Mouse (Mus musculus) lung, postnatal 4 days (tissue): Measurements from ENCODE around the gene Sgms1.

Experiments used
- DNase-seq, 2 experiments: peaks; one replicate each; pipeline ENCODE4 v3.0.0; 2021

Gene Sgms1

GRCm38 (mm10) chr19:32389001-32389871 is at the start of gene Sgms1:
Gene Sgms1 (minus strand): TSS chr19:32389714.
- peak; percentile 92 to 96 for DNase-seq

GRCm38 (mm10) chr19:32425856-32426255 is 36.3 kb upstream of the Sgms1 start:
- DNase-seq, result no peak

DNA sequence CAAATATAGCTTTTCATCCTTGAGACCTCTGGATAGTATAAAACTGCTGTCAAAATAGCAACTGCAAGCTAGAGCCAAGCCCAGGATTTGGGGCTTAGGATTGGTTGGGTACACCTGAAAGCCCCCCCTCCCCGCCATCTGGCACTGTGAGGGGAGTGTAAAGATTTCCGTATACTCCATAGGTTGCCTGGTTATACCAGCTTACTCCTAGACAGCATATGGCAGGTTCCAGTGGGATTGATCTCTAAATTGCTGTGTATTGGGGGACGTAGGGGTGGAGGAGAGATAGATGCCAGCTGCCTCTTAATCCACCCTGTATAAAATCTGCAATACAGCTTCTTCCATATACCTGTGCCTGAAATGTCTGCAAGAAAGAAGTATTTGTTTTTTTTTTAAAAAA is 35.2 kb upstream of the Sgms1 start:
- no peak for DNase-seq

DNA sequence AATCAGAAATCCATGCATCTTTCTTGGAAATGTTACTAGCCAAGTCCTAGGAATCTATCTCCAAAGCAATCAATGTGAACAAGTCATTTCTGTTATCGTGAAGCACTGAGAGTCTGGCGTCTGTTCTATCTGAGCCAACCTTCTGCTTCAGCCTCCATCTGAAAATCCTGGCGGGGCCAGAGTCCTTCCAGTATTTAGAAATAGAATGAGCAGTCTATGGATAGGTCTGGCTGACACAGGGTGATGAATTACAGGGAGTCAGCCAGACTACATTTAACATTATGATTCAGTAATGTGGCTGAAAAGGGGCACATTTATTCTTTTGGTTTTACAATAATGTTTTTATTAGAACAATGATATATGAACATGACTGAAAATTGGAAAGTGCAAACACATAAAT is 29.6 kb upstream of the Sgms1 start:
- DNase-seq, result no peak

GRCm38 (mm10) chr19:32416692-32417317 is 27.3 kb upstream of the Sgms1 start:
- no peak for DNase-seq

GRCm38 (mm10) chr19:32409603-32410360 is 20.3 kb upstream of the Sgms1 start:
- no peak for DNase-seq

- DNase-seq, result no peak
Measured at GRCm38 (mm10) chr19:32406717-32407116, 17.2 kb upstream of the Sgms1 start.

- no peak for DNase-seq
Measured at GRCm38 (mm10) chr19:32404386-32404785, 14.9 kb upstream of the Sgms1 start.

DNA sequence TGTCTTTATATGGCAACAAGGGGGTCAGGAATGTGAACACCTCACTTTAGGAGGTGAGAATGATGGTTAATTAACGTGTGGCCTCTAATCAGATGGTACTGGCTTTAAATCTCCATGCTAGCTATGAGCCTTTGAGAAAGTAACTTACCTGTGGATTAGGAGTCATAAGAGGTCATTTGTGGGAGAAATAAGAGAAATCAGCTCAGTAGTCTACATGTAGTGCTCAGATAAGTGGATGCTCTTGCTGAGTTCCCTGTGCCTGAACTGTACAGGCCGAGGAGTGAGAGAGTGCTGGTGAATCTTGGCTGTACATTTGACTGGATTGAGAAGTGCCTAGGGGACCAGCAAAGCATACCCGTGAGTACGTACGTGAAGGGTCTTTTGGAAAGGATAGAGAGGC is 14.3 kb upstream of the Sgms1 start:
- no peak for DNase-seq

DNA sequence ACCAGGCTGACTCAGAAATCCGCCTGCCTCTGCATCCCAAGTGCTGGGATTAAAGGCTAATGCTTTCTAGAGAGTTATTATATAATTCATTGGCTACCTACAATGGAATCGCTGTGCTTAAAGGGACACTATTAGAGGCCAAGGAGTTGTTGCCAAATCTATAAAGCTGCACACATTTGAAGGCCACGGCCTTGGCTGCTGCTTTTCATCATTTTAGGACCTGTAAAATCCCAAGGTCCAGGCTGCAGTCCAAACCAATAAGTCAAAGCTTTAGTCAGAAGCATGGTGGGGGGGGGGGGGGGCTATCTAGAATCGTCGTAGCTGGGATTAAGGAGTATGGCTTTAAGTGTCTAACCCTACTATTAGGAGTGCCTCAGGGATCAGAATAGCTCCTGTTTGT is 9.0 kb upstream of the Sgms1 start:
- no peak for DNase-seq

GRCm38 (mm10) chr19:32396303-32396702 is 6.8 kb upstream of the Sgms1 start:
- DNase-seq, result no peak

- no peak for DNase-seq
Measured at GRCm38 (mm10) chr19:32394825-32395224, 5.3 kb upstream of the Sgms1 start.

- no peak for DNase-seq
Measured at GRCm38 (mm10) chr19:32393758-32394450, 4.4 kb upstream of the Sgms1 start.

DNA sequence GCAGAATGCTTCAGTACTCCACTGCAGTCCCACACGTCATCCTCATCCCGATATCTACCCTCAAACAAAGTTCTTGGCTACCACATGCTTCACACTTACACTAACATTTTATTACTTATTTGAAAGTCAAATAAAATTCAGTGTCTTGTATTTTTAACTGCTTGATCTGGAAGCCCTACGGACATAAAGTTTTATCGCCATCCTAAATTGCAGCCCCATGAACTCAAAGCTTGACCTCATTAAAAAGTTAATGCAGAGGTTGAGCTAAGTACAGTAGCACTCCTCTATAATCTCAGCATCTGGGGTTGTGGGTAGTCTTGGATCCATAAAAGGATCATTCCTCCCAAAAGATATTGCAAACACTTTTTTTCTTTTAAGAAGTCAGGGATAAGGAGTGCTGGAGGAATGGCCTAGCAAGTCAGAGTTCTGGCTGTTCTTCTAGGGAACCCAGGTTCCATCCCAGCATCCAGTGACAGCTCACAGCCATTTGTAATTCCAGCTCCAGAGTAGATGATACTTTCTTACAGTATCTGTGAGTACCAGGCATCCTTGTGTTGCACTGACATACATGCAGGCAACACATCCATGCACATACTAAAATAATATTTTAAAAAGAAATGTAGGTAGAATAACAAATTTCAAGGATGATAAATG is 3.7 kb upstream of the Sgms1 start:
- DNase-seq, result no peak

- DNase-seq, result peak in 1 of 2 experiments; percentile 3
Measured at GRCm38 (mm10) chr19:32391441-32391840, 1.9 kb upstream of the Sgms1 start.

DNA sequence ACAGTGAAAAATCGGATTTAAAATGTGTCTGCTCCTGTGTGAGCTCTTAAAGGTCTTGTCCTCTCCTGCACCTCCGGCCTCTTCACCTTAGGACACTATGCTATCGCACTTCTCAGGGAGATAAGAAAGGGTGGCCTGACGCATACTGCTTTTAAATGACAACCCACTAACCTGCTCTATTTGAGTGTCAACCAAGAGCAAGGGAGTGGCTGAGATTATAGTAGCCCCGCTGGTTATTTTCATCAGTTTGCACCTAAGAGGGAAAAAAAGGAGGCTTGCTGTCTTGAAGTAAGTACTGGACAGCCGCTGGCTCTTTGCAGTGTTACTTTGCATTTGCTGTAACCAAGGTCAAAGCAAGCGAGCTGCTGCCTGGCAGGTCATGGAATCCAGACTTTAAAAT is 602 bp upstream of the Sgms1 start:
- DNase-seq, result no peak

DNA sequence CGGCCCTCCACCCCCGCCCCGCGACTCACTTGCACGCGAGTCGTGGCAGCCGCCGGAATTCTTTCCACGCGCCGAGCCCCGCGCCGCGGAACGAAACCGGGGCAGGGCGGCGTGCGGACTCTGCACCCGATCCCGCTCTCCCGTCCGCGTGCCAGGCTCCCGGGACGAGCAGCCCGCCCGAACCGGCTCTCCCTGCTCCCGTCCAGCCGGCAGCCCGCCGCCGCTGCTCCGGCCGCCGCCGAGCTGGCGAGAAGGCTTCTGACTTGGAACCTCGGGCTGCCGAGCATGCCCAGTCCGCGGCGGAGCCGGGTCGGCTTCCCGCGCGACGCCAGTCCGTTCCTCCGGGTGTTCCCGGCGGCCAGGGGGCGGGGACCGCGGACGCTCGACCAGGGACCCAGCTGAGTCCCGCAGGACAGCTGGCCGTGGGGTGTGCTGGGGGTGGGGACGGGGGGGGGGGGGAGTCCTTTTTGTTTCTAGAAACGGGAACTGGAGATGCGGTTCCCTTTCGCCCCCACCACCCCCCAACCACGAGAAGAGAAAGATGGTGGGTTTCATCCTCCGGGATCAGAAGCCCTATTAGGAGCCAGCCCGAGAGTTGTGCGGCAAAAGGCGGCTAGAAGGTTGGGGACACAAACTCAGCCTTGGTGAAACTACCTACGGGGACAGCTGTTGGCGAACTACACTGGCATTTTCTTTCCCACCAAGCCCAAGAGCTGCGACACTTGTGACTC is 1.2 kb downstream of the Sgms1 start:
- peak; percentile 95 to 98 for DNase-seq

DNA sequence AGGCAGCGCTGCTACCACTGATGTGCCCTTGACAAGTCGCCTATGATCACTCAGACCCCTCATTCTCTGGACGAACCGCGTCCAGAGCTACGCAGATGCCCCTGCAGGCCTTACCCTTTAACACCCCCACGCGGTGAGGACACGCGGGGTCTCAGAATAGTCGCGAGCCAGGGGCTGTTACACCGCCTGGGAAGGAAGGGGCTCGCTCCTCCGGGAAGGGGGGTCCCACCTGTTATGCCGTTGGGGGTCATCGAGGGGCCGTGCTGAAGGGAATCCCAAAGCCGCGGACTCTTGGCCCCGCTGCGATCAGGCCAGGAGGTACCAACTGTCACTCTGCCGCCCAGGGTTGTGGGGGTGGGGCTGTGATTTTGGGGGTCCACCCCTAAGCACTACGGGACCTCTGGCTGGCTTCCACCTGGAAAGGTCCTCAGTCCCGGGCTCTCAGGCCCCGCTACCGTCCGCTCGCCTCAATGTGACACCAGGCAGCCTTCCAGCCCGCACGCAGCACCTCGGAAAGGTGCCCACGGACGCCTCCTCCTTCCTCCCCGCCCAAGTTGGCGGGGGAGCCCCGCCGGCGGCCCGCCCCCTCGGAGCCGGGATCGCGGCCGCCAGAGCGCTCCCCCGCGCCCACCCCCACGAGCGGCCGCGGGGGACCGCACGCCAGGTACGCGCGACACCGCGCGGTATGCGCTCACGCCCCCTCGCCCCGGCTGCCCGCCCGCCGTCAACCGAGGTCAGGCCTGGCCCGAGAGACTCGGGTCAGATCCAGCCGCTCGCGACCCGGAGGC is 1.9 kb downstream of the Sgms1 start:
- DNase-seq, result peak; percentile 54 to 65

DNA sequence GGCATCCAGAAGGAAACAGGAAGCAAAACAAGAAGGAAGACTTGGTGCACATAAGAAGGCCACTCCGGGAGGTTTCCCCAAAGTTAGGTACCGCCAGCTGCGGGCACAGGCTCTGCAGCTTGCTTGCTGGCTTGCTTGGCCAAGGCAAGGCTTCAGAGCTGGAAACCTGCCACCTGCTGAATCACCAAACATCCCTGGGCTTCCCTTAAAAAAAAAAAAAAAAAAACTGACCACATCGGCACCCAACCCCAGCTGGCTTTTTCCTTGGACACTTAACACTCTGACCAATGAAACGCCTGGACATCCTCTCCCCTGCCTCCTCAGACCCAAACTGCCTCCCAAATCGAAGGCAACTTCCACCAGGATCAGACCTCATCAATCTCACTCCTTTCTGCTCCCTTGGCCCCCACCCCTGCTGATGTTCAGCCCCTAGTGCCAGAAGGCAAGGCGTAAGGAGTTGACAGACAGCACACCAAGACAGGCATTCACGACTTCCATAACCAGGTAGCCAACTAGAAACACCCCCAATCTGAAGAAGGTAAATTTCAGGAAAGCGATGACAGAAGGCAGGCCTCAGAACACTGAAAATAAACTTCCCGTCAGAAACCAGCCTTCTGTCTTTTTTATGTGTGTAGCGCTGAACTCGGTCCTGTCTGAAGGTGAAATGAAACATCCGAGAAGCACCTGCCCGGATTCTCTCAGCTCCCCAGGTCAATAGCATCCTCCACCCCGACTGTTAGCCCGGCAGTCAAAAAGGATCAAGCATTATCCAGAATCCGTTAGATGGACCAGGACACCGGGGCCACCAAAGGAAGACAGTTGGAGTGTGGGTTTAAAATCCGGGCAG is 2.7 kb downstream of the Sgms1 start:
- peak; percentile 69 to 76 for DNase-seq

- DNase-seq, result no peak
Measured at GRCm38 (mm10) chr19:32383738-32384137, 5.8 kb downstream of the Sgms1 start.
